Mouse (Mus musculus) limb, embryonic 12.5 days (tissue): ENCODE measurements around the gene Tor1a. TPM values are rescaled to one million over a fixed set of nuclear protein-coding genes. Genes with fewer than 3 reads are reported as not detected.
A peak's percentile ranks its signal among the peaks of the same experiment; 100 is the strongest.
"Not testable (repeated sequence)": the region's sequence is repeated elsewhere in the genome, so short reads cannot be mapped to it uniquely, and the experiment has no call there.

Experiments used
- ATAC-seq: fragments of 200-750 bp; cut with Nextera tagmentation; 2 replicates; pipeline ENCODE4 v1.8.0; 2017; ENCODE audit warnings: low read depth, moderate TSS enrichment; ENCODE audit not compliant: insufficient number of reproducible peaks, insufficient read depth, low FRiP score, low TSS enrichment
- H3K27ac ChIP-seq: fragments of 300-500 bp; sonication (generic); 2 replicates; pipeline ENCODE4 v1.5.1; 2016; ENCODE audit warnings: mild to moderate bottlenecking, moderate library complexity
- H3K27me3 ChIP-seq: fragments of 300-500 bp; sonication (generic); 2 replicates; pipeline ENCODE4 v1.6.1; 2016; ENCODE audit warnings: mild to moderate bottlenecking, moderate library complexity
- H3K36me3 ChIP-seq: fragments of 300-500 bp; sonication (generic); 2 replicates; pipeline ENCODE4 v1.6.1; 2016; ENCODE audit warnings: mild to moderate bottlenecking, moderate library complexity
- H3K4me1 ChIP-seq: fragments of 300-500 bp; sonication (generic); replicated peaks from 2 replicates; pipeline ENCODE4 v1.6.1; 2016
- H3K4me2 ChIP-seq: fragments of 300-500 bp; sonication (generic); 2 replicates; pipeline ENCODE4 v1.6.1; 2016; ENCODE audit warnings: mild to moderate bottlenecking, moderate library complexity
- H3K4me3 ChIP-seq: fragments of 300-500 bp; sonication (generic); replicated peaks from 2 replicates; pipeline ENCODE4 v1.5.1; 2016; ENCODE audit warnings: mild to moderate bottlenecking
- H3K9ac ChIP-seq: fragments of 300-500 bp; sonication (generic); replicated peaks from 2 replicates; pipeline ENCODE4 v1.6.1; 2016; ENCODE audit warnings: mild to moderate bottlenecking, moderate library complexity
- H3K9me3 ChIP-seq: fragments of 300-500 bp; sonication (generic); 2 replicates; pipeline ENCODE4 v1.6.1; 2016; ENCODE audit warnings: mild to moderate bottlenecking, moderate library complexity
- WGBS: fragments of 180-500 bp; shearing (Covaris S2); methylation state at CpG from one replicate; pipeline ENCODE4 v1.1.7; 2016; 5-methylcytosine and 5-hydroxymethylcytosine counted together
- polyA plus RNA-seq: library from polyadenylated mRNA; unstranded; fragments of >200 nt; fragmentation: Nextera tagmentation; extraction: Ambion mirVana; gene quantifications from 2 replicates; pipeline ENCODE4 v1.2.1, GENCODE M21; 2016

Tor1a gene
- polyA plus RNA-seq, 1 experiment from 2014 or later: 88.0 TPM

- H3K4me2 ChIP-seq, H3K9ac ChIP-seq, H3K27ac ChIP-seq, ATAC-seq, H3K9me3 ChIP-seq, H3K27me3 ChIP-seq, H3K36me3 ChIP-seq, H3K4me3 ChIP-seq: not testable (repeated sequence)
- H3K4me1 ChIP-seq: peaks cover 28% of the 10 kb centered on the region
- WGBS: 68% methylated on average over 6 of the region's 6 CpGs
These were observed 51.8 kb downstream of the Tor1a start for GRCm38 (mm10) chr2:30915933-30916332.

DNA sequence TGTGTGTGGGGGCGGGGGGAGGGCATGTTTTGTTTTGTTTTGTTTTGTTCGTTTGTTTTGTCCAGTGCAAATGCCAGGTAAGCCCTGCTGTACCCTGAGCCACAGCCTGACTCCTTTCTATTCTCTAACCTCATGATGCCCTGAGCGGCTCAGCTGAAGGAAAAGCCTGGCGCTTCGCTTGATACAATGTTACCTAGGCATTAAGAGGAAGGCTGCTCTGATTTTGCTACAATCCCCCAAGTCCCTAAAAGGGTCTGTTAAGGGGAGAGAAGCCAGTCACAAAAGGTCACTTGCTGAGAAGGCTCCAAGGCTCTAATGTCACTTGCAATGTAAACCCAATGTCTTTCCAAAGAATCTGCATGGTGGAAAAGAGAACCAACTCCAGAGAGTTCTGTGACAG is 52.4 kb downstream of the Tor1a start:
- H3K27me3 ChIP-seq: no peaks in the 10 kb centered on the region
- peak overlapping the region; percentile 83 for H3K27ac ChIP-seq
- peaks cover 28% of the 10 kb centered on the region for H3K4me1 ChIP-seq
- no peak overlapping the region for H3K9ac ChIP-seq
- ATAC-seq: no peak
- no peaks in the 10 kb centered on the region for H3K36me3 ChIP-seq
- H3K4me3 ChIP-seq: no peak overlapping the region
- 80% methylated on average over 5 of the region's 5 CpGs for WGBS
- H3K9me3 ChIP-seq: no peaks in the 10 kb centered on the region
- H3K4me2 ChIP-seq: no peak overlapping the region

DNA sequence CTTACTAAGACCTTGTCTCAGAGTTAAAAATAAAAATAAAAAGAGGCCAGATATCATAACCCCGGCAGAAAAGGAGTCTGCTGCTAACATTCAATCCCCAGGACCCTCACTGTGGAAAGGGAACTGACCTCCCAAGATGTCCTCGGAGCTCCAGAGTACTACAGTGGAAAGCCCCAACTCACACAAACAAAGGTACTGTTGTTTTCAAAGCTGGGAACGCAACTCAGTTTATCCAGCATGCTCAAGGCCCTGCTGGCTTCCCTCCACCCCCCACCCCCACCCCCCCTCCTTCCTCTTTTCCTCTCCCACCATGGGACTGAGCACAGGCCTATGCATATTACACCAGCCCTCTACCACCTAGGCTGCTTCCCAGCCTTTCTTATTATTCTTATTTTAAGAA is 52.9 kb downstream of the Tor1a start:
- Histone ChIP-seq H3K9ac (no peak overlapping the region), H3K27ac (peak overlapping the region; percentile 83), H3K4me2 (no peak overlapping the region), H3K27me3 (no peaks in the 10 kb centered on the region), H3K36me3 (no peaks in the 10 kb centered on the region), H3K4me3 (no peak overlapping the region), H3K9me3 (no peaks in the 10 kb centered on the region), H3K4me1 (peaks cover 28% of the 10 kb centered on the region)
- 67% methylated on average over 3 of the region's 3 CpGs for WGBS
- peak; percentile 53; the same call in 1 of the 2 replicates for ATAC-seq

- Histone ChIP-seq H3K4me3 (no peak overlapping the region), H3K27me3 (no peaks in the 10 kb centered on the region), H3K9ac (no peak overlapping the region), H3K27ac (no peak overlapping the region), H3K4me2 (no peak overlapping the region), H3K9me3 (no peaks in the 10 kb centered on the region), H3K36me3 (no peaks in the 10 kb centered on the region), H3K4me1 (peaks cover 16% of the 10 kb centered on the region)
- WGBS: 74% methylated on average over 8 of the region's 8 CpGs
- no peak for ATAC-seq
These were observed 54.7 kb downstream of the Tor1a start for GRCm38 (mm10) chr2:30913022-30913421.

- Histone ChIP-seq H3K4me2 (no peak overlapping the region), H3K27ac (no peak overlapping the region), H3K27me3 (no peaks in the 10 kb centered on the region), H3K4me3 (no peak overlapping the region), H3K36me3 (no peaks in the 10 kb centered on the region), H3K9me3 (no peaks in the 10 kb centered on the region), H3K4me1 (peaks cover 13% of the 10 kb centered on the region), H3K9ac (no peak overlapping the region)
- 56% methylated on average over 4 of the region's 4 CpGs for WGBS
- ATAC-seq: no peak
These were observed 55.4 kb downstream of the Tor1a start for GRCm38 (mm10) chr2:30912291-30912773.

Other genes with a start within 250 kb of the Tor1a start
- 3.1 and 5.4 TPM in 2 replicates for gene 1700001O22Rik, start 164.3 kb downstream of the Tor1a start, polyA plus RNA-seq
- 103 and 108 TPM in 2 replicates for gene Ntmt1, start 160.1 kb downstream of the Tor1a start, polyA plus RNA-seq
- gene Asb6, start 137.6 kb downstream of the Tor1a start, polyA plus RNA-seq: 44.9 and 47.4 TPM in 2 replicates
- 194 and 201 TPM in 2 replicates for gene Prrx2, start 133.0 kb downstream of the Tor1a start, polyA plus RNA-seq
- 11.5 and 12.8 TPM in 2 replicates for gene Ptges, start 38.1 kb downstream of the Tor1a start, polyA plus RNA-seq
- gene Tor1b, start 15.0 kb downstream of the Tor1a start, polyA plus RNA-seq: 30.7 and 32.0 TPM in 2 replicates
- gene BC005624, start 14.3 kb upstream of the Tor1a start, polyA plus RNA-seq: 55.9 and 57.8 TPM in 2 replicates
- 18.5 and 20.6 TPM in 2 replicates for gene Usp20, start 14.3 kb upstream of the Tor1a start, polyA plus RNA-seq
- gene Fnbp1, start 174.1 kb upstream of the Tor1a start, polyA plus RNA-seq: 15.3 and 19.8 TPM in 2 replicates
- gene Gpr107, start 184.4 kb upstream of the Tor1a start, polyA plus RNA-seq: 36.4 and 38.9 TPM in 2 replicates